Mouse (Mus musculus): Measurements from ENCODE around the gene Sympk.

- no peak for TF ChIP-seq CTCF (IDR thresholded peaks at IDR 0.05; ENCODE audit: borderline replicate concordance, insufficient read depth, low read depth, low read length)
- TF ChIP-seq POLR2A (IDR thresholded peaks at IDR 0.05; ENCODE audit: borderline replicate concordance, insufficient read depth, low read length) = no peak
Measured at GRCm38 (mm10) chr7:19010581-19010980, 13.6 kb upstream of the Sympk start.

Data from cerebellum, adult 2 months (tissue).